Mouse (Mus musculus): Measurements from ENCODE around the gene Gpr173. TPM values are rescaled to one million over a fixed set of nuclear protein-coding genes. Genes with fewer than 3 reads are reported as not detected.

The Gpr173 gene
- total RNA-seq, 1 experiment from 2014 or later = 2.7 TPM

Other genes with a start within 250 kb of the Gpr173 start
- gene Iqsec2, start 224.4 kb downstream of the Gpr173 start, total RNA-seq (2021) = 26.5 and 27.9 TPM in 2 replicates
- gene Kdm5c, start 135.7 kb downstream of the Gpr173 start, total RNA-seq (2021) = 61.0 and 64.9 TPM in 2 replicates
- gene Kantr, start 41.2 kb downstream of the Gpr173 start, total RNA-seq (2021) = 7.8 and 8.1 TPM in 2 replicates
- gene Tspyl2, start 26.3 kb downstream of the Gpr173 start, total RNA-seq (2021) = 29.5 and 32.1 TPM in 2 replicates
- not detected in 2 replicates for gene Cldn34a, start 194.6 kb upstream of the Gpr173 start, total RNA-seq (2021)